Mouse (Mus musculus): ENCODE results near the gene Ppp4r1. TPM values are rescaled to one million over a fixed set of nuclear protein-coding genes. Genes with fewer than 3 reads are reported as not detected.

Gene Ppp4r1
- polyA plus RNA-seq, 1 experiment = 72.1 TPM

GRCm38 (mm10) chr17:65770982-65771915 lies 11.1 kb upstream of the Ppp4r1 start:
- TF ChIP-seq POLR2A (IDR thresholded peaks at IDR 0.05; ENCODE audit: extremely low read depth, insufficient read depth, low read length) (no peak), CTCF (IDR thresholded peaks at IDR 0.05; ENCODE audit: extremely low read depth, insufficient read depth, low read length) (no peak)
- Histone ChIP-seq H3K27ac (ENCODE audit: insufficient read depth, low read length) (peak overlapping the region; percentile 1; the same call in 1 of the 2 replicates), H3K4me1 (ENCODE audit: control insufficient read depth, insufficient read depth, low read length) (peaks cover 8% of the 10 kb centered on the region)

GRCm38 (mm10) chr17:65771951-65772934 lies 10.1 kb upstream of the Ppp4r1 start, which contains the start of gene Rab31:
TSS of gene Rab31 (minus strand) at chr17:65772752.
- Histone ChIP-seq H3K4me3 (ENCODE audit: insufficient read depth, low read length) (peak within 1 kb of the TSS; percentile 44), H3K27ac (ENCODE audit: insufficient read depth, low read length) (peak within 1 kb of the TSS; percentile 96), H3K4me1 (ENCODE audit: control insufficient read depth, insufficient read depth, low read length) (peaks cover 8% of the 10 kb centered on the region)

More at GRCm38 (mm10) chr17:65770982-65771915, 11.1 kb upstream of the Ppp4r1 start:
- peak overlapping the region; percentile 44 for H3K4me3 ChIP-seq (ENCODE audit: insufficient read depth, low read length)

GRCm38 (mm10) chr17:65773617-65774016 lies 8.8 kb upstream of the Ppp4r1 start:
- H3K27ac ChIP-seq (ENCODE audit: insufficient read depth, low read length) = no peak overlapping the region
- H3K4me1 ChIP-seq (ENCODE audit: control insufficient read depth, insufficient read depth, low read length) = peaks cover 6% of the 10 kb centered on the region
- TF ChIP-seq CTCF (IDR thresholded peaks at IDR 0.05; ENCODE audit: extremely low read depth, insufficient read depth, low read length) (peak; percentile 35; the same call in 1 of the 2 replicates), POLR2A (IDR thresholded peaks at IDR 0.05; ENCODE audit: extremely low read depth, insufficient read depth, low read length) (no peak)
- H3K4me3 ChIP-seq (ENCODE audit: insufficient read depth, low read length) = no peak overlapping the region

More at GRCm38 (mm10) chr17:65771951-65772934, 10.1 kb upstream of the Ppp4r1 start, which contains the start of gene Rab31:
- no peak for TF ChIP-seq CTCF (IDR thresholded peaks at IDR 0.05; ENCODE audit: extremely low read depth, insufficient read depth, low read length)
- TF ChIP-seq POLR2A (IDR thresholded peaks at IDR 0.05; ENCODE audit: extremely low read depth, insufficient read depth, low read length) = peak; percentile 52; the same call in 1 of the 2 replicates

- H3K4me3 ChIP-seq (ENCODE audit: insufficient read depth, low read length) = no peak overlapping the region
- peaks cover 4% of the 10 kb centered on the region for H3K4me1 ChIP-seq (ENCODE audit: control insufficient read depth, insufficient read depth, low read length)
- H3K27ac ChIP-seq (ENCODE audit: insufficient read depth, low read length) = no peak overlapping the region
- TF ChIP-seq POLR2A (IDR thresholded peaks at IDR 0.05; ENCODE audit: extremely low read depth, insufficient read depth, low read length) (no peak), CTCF (IDR thresholded peaks at IDR 0.05; ENCODE audit: extremely low read depth, insufficient read depth, low read length) (no peak)
These were observed 7.9 kb upstream of the Ppp4r1 start for GRCm38 (mm10) chr17:65774439-65774838.

- Histone ChIP-seq H3K4me3 (ENCODE audit: insufficient read depth, low read length) (no peak overlapping the region), H3K27ac (ENCODE audit: insufficient read depth, low read length) (no peak overlapping the region), H3K4me1 (ENCODE audit: control insufficient read depth, insufficient read depth, low read length) (no peaks in the 10 kb centered on the region; the same call in 1 of the 2 replicates)
- TF ChIP-seq CTCF (IDR thresholded peaks at IDR 0.05; ENCODE audit: extremely low read depth, insufficient read depth, low read length) (no peak), POLR2A (IDR thresholded peaks at IDR 0.05; ENCODE audit: extremely low read depth, insufficient read depth, low read length) (no peak)
These were observed 6.1 kb upstream of the Ppp4r1 start for GRCm38 (mm10) chr17:65776228-65776627.

GRCm38 (mm10) chr17:65777461-65777860 lies 4.9 kb upstream of the Ppp4r1 start:
- H3K27ac ChIP-seq (ENCODE audit: insufficient read depth, low read length) = no peak overlapping the region
- no peak overlapping the region for H3K4me3 ChIP-seq (ENCODE audit: insufficient read depth, low read length)
- no peaks in the 10 kb centered on the region; the same call in 1 of the 2 replicates for H3K4me1 ChIP-seq (ENCODE audit: control insufficient read depth, insufficient read depth, low read length)
- no peak for TF ChIP-seq POLR2A (IDR thresholded peaks at IDR 0.05; ENCODE audit: extremely low read depth, insufficient read depth, low read length)
- TF ChIP-seq CTCF (IDR thresholded peaks at IDR 0.05; ENCODE audit: extremely low read depth, insufficient read depth, low read length) = no peak

- Histone ChIP-seq H3K4me1 (ENCODE audit: control insufficient read depth, insufficient read depth, low read length) (peaks cover 2% of the 10 kb centered on the region; the same call in 1 of the 2 replicates), H3K4me3 (ENCODE audit: insufficient read depth, low read length) (no peak overlapping the region), H3K27ac (ENCODE audit: insufficient read depth, low read length) (no peak overlapping the region)
- TF ChIP-seq POLR2A (IDR thresholded peaks at IDR 0.05; ENCODE audit: extremely low read depth, insufficient read depth, low read length) (no peak), CTCF (IDR thresholded peaks at IDR 0.05; ENCODE audit: extremely low read depth, insufficient read depth, low read length) (no peak)
These were observed 1.4 kb upstream of the Ppp4r1 start for GRCm38 (mm10) chr17:65780970-65781369.

GRCm38 (mm10) chr17:65783182-65784161 lies 1.1 kb downstream of the Ppp4r1 start:
- no peak for TF ChIP-seq POLR2A (IDR thresholded peaks at IDR 0.05; ENCODE audit: extremely low read depth, insufficient read depth, low read length)
- no peak for TF ChIP-seq CTCF (IDR thresholded peaks at IDR 0.05; ENCODE audit: extremely low read depth, insufficient read depth, low read length)
- Histone ChIP-seq H3K27ac (ENCODE audit: insufficient read depth, low read length) (peak overlapping the region; percentile 98), H3K4me3 (ENCODE audit: insufficient read depth, low read length) (peak overlapping the region; percentile 70), H3K4me1 (ENCODE audit: control insufficient read depth, insufficient read depth, low read length) (peaks cover 2% of the 10 kb centered on the region; the same call in 1 of the 2 replicates)
